Mouse (Mus musculus) brain, embryonic 18.5 days (tissue): ENCODE data around the gene Zfp574.

Experiments
- DNase-seq: peaks from one replicate; pipeline ENCODE4 v3.0.0-alpha.2; 2012; ENCODE audit warnings: low read depth, low spot score

The Zfp574 gene

DNA sequence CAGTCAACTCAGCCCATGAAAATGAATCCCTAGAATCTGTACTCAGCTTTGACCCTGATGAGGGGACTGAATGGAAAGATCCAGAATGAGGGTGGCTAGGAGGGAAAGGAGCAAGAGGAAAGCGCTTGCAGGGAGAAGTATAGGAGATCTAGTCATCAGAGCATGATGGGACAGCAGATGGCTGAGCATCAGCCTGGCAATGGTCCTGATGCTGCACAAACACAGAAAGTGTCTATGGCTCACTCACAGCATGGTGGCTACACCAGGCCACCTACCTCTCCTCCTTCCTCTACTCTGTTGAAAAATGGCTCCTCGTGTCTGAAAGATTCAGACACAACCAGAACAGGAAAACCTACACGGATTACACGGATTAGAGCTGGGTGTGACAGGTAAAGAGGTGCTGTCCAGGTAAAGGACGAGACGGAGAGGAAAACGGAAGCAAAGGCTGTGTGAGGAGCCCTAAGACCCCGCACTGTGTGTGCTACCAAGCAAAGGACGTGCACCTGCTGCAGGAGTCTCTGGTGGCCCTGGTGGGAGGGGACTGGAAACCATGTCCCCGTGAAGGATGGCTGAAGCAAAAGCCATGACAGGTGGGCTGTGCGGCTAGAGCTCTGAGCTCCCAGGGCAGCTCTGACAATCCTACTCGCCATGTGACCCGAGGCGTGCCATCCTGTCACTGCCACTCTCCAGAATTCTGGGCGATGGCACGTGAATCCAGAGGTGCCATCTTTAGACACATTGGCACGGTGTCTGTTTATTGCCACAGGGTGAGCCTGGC is 40.0 kb downstream of the Zfp574 start:
- DNase-seq: no peak

GRCm38 (mm10) chr7:25112956-25113603 is 40.7 kb downstream of the Zfp574 start:
- no peak for DNase-seq

- no peak for DNase-seq
Measured at GRCm38 (mm10) chr7:25120061-25120834, 47.9 kb downstream of the Zfp574 start.

- DNase-seq: no peak
Measured at GRCm38 (mm10) chr7:25121240-25121786, 48.9 kb downstream of the Zfp574 start.

DNA sequence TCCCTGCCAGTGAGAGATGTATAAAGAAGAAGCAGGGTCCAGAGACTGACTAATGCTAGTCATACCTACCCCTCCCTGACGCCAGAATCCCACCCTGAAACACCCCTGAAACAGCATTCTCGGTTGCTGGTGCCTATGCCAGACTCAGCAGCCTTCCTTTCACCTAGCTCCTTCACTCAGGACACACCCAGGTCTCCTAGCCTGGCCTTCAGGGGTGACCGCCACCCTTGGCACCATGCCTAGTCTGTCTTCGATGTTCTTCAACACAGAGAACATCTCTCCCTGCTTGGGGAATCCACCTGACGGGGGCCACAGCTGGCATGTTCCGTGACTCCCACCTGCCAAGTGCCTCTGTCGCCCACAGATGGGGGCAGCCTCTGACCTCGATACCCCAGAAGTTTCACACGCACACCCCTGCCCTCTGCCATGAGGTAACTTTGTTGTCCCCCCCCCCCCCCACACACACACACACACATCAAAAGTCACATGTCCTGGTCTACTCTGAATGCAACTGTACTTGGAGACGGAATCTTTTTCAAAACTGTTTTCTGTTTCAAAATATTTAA is 53.4 kb downstream of the Zfp574 start:
- DNase-seq: no peak

DNA sequence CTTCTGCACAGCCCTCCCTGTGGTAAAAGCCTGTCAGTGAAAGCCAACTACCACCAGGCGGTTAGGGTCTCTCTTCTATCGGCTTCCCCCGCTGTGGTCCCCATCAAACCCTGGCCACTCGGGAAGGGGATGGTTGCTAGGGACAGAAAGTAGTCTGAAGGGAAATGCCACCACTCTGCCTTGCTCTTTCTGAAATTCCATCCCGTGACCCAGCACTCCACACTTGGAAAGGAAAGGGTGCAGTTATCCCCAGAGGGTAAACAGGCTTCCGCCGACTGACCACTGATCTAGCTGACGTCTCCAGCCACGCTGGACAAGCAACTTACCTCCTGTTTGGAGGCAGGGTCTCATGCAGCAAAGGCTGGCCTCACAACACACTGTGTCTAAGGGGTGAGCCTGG is 55.6 kb downstream of the Zfp574 start:
- no peak for DNase-seq

GRCm38 (mm10) chr7:25129390-25129979 is 57.1 kb downstream of the Zfp574 start:
- no peak for DNase-seq

DNA sequence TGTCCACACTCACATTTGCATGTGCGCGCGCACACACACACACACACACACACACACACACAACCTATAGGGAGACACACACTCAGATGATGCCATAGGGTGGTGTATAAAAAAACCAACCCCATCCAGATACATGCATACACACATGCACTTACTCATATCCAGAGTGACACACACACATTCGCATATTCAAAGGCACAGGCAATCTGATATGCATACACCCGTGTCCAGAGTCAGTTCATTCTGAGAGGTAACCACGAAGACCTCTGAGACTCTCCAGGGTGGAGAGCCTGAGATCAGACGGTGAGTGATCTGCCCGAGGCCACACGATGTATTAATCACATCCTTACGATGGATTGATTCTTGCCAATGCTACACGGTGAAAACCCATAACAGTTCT is 58.2 kb downstream of the Zfp574 start:
- DNase-seq: no peak

GRCm38 (mm10) chr7:25131247-25131646 is 58.9 kb downstream of the Zfp574 start:
- DNase-seq: no peak

DNA sequence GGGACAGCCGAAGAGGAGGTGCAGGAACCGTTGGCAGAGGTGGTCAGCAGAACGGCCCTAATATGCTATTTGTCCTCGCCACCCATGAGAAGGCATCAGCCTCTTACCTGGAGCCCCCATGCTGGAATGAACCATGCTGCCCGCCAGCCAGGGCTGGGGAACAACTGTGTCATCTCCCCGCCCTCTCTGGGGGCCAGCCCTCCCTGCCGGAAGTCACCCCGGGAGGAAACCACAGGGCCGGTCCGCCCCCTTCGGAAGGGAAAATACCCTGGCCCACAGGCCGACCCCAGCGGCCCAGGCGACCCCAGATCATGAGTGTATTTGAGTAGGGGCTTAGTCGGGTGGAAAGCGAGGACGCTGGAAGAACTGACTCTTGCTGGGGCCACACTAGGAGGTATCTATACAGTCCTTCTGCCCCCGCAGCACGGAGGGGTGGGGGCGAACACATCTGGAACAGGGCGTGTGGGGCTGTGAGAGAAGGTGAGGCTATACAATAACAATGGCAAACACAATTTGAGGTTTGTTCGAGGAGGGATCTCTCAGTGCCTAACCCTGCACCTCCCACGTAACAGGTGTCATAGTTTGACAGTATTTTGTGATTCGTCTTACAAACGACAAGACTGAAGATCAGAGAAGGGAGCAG is 60.1 kb downstream of the Zfp574 start:
- DNase-seq: no peak
